Mouse (Mus musculus): ENCODE measurements at regions not wholly inside any gene's neighbourhood (a gene's known extent, or its start where the extent isn't known, plus 50 kb on each side); places are given as distances from the start of the nearest gene placed in this dataset.

- no peak for DNase-seq (ENCODE audit: low read depth)
Measured at GRCm38 (mm10) chr7:37230641-37231347, 532.9 kb downstream of the Tshz3 start.

GRCm38 (mm10) chr7:37240832-37241231 lies 532.6 kb downstream of the Zfp536 start:
- DNase-seq (ENCODE audit: low read depth): no peak

- no peak for DNase-seq (ENCODE audit: low read depth)
Measured at GRCm38 (mm10) chr7:37241781-37242180, 531.7 kb downstream of the Zfp536 start.

- no peak for DNase-seq (ENCODE audit: low read depth)
Measured at GRCm38 (mm10) chr7:37242476-37242875, 531.0 kb downstream of the Zfp536 start.

GRCm38 (mm10) chr7:37246156-37246555 lies 527.3 kb downstream of the Zfp536 start:
- no peak for DNase-seq (ENCODE audit: low read depth)

GRCm38 (mm10) chr7:37254431-37254830 lies 519.0 kb downstream of the Zfp536 start:
- no peak for DNase-seq (ENCODE audit: low read depth)

GRCm38 (mm10) chr7:37255840-37256239 lies 517.6 kb downstream of the Zfp536 start:
- no peak for DNase-seq (ENCODE audit: low read depth)

- DNase-seq (ENCODE audit: low read depth): no peak
Measured at GRCm38 (mm10) chr7:37259293-37259692, 514.1 kb downstream of the Zfp536 start.

- no peak for DNase-seq (ENCODE audit: low read depth)
Measured at GRCm38 (mm10) chr7:37262846-37263245, 510.6 kb downstream of the Zfp536 start.

GRCm38 (mm10) chr7:37267404-37267803 lies 506.0 kb downstream of the Zfp536 start:
- DNase-seq (ENCODE audit: low read depth): peak; percentile 1

GRCm38 (mm10) chr7:37270841-37271240 lies 502.6 kb downstream of the Zfp536 start:
- DNase-seq (ENCODE audit: low read depth): no peak

GRCm38 (mm10) chr7:37290018-37290417 lies 483.4 kb downstream of the Zfp536 start:
- DNase-seq (ENCODE audit: low read depth): no peak

- DNase-seq (ENCODE audit: low read depth): no peak
Measured at GRCm38 (mm10) chr7:37290493-37291045, 482.9 kb downstream of the Zfp536 start.

- DNase-seq (ENCODE audit: low read depth): no peak
Measured at GRCm38 (mm10) chr7:37291726-37292125, 481.7 kb downstream of the Zfp536 start.

GRCm38 (mm10) chr7:37292554-37292953 lies 480.9 kb downstream of the Zfp536 start:
- no peak for DNase-seq (ENCODE audit: low read depth)

- no peak for DNase-seq (ENCODE audit: low read depth)
Measured at GRCm38 (mm10) chr7:37298888-37299287, 474.6 kb downstream of the Zfp536 start.

GRCm38 (mm10) chr7:37305463-37305862 lies 468.0 kb downstream of the Zfp536 start:
- no peak for DNase-seq (ENCODE audit: low read depth)

GRCm38 (mm10) chr7:37307191-37307590 lies 466.2 kb downstream of the Zfp536 start:
- no peak for DNase-seq (ENCODE audit: low read depth)

GRCm38 (mm10) chr7:37324653-37325052 lies 448.8 kb downstream of the Zfp536 start:
- DNase-seq (ENCODE audit: low read depth): no peak

GRCm38 (mm10) chr7:37333451-37333850 lies 440.0 kb downstream of the Zfp536 start:
- DNase-seq (ENCODE audit: low read depth): no peak

- DNase-seq (ENCODE audit: low read depth): no peak
Measured at GRCm38 (mm10) chr7:37335212-37335611, 438.2 kb downstream of the Zfp536 start.

- DNase-seq (ENCODE audit: low read depth): no peak
Measured at GRCm38 (mm10) chr7:37336171-37336850, 437.1 kb downstream of the Zfp536 start.

GRCm38 (mm10) chr7:37336851-37337531 lies 436.4 kb downstream of the Zfp536 start:
- no peak for DNase-seq (ENCODE audit: low read depth)
